Mouse (Mus musculus): Measurements from ENCODE around the gene Stk40. TPM values are rescaled to one million over a fixed set of nuclear protein-coding genes. Genes with fewer than 3 reads are reported as not detected.
A peak's percentile ranks its signal among the peaks of the same experiment; 100 is the strongest.

The Stk40 gene
- polyA plus RNA-seq, 1 experiment from 2014 or later, result 33.5 TPM

DNA sequence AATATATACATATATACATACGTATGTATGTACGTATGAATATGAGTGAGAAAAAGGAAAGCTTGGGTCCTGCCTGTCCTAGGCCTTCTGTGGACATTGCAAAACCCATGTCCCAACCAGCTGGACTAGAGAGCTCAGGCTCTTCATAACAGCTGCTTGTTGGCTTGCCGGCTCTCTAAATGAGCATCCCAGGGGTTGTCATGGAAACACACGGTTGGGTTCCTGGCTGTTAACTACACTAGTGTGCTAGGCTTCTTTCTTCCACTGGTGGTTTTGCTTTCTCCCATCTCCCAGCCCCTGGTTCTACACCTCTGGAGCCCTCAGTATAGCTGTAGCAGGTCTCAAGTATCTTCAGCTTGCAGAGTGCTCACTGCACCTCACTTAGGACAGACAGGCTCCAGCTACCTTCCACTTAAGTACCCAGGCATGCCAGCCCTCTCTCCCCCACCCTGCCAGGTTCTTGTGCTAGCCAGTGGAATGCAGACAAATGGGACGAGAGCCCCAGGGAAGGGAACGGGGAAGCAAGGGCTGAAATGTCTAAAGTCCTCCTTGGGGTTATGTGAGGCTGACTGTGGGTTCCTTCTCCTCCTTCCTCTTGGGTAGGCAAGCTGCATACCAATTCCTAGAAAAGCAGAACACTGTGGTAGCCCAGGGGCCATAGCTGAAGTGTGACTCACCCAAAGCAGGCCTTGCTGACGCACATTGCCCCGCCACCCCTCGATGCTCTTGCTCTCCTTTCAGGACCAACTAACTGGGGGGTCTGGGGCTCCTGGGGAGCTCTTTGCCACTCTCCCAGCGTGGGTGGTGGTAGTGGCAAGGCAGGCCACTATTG is 27.7 kb downstream of the Stk40 start:
- Histone ChIP-seq H3K4me3 (replicated peaks; ENCODE audit: low read length) (no peak overlapping the region), H3K27ac (ENCODE audit: low read length) (peak overlapping the region; percentile 3; the same call in 1 of the 2 replicates), H3K27me3 (replicated peaks; ENCODE audit: control insufficient read depth, insufficient read depth, low read length) (no peaks in the 10 kb centered on the region), H3K36me3 (ENCODE audit: control insufficient read depth, insufficient read depth) (peaks cover 9% of the 10 kb centered on the region), H3K9me3 (ENCODE audit: control insufficient read depth, low read length) (no peaks in the 10 kb centered on the region), H3K4me2 (ENCODE audit: low read length) (no peak overlapping the region), H3K4me1 (replicated peaks; ENCODE audit: control insufficient read depth, insufficient read depth, low read length) (peaks cover 7% of the 10 kb centered on the region; the same call in 1 of the 2 replicates), H3K9ac (replicated peaks; ENCODE audit: low read depth, low read length) (0 out of 2 replicates have a peak overlapping the region, but pooled peaks have one; percentile 5)
- peak; percentile 77 for ATAC-seq
- WGBS, result 52% methylated on average over 10 of the region's 10 CpGs

DNA sequence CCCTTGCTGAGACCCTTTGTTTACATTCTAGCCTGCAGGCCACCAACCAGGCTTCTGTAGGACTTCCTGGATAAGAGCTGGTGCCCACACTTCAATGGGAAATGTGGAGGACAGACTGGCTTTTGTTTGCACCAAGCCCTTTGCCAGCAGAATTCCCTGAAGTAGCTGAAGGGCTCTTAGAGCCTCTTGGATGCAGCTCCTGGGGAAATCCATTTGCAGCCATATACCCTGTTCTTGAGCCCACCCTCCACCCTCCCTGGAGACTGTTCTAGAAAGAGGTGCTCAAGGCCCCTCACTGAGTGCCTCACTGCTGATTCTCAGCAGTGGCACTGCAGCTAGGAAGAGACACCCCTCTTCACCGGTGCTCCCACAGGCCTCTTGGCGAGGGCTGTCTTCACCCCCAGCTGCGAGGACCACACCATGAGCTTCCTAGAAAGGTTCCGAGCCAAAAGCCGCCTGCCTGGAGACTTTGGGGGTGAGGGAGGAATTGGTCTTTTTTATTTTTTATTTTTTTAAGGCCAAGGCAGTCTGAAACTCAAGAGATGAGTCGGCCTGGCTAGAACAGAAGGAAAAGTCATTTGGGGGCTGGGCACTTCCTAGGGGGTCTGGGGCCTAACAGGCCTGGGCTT is 29.0 kb downstream of the Stk40 start:
- no peak for ATAC-seq
- no peak overlapping the region for H3K9ac ChIP-seq (replicated peaks; ENCODE audit: low read depth, low read length)
- H3K36me3 ChIP-seq (ENCODE audit: control insufficient read depth, insufficient read depth), result peaks cover 9% of the 10 kb centered on the region
- no peak overlapping the region for H3K4me2 ChIP-seq (ENCODE audit: low read length)
- no peak overlapping the region for H3K27ac ChIP-seq (ENCODE audit: low read length)
- no peaks in the 10 kb centered on the region for H3K9me3 ChIP-seq (ENCODE audit: control insufficient read depth, low read length)
- H3K4me3 ChIP-seq (replicated peaks; ENCODE audit: low read length), result no peak overlapping the region
- no peaks in the 10 kb centered on the region for H3K27me3 ChIP-seq (replicated peaks; ENCODE audit: control insufficient read depth, insufficient read depth, low read length)
- 79% methylated on average over 6 of the region's 6 CpGs for WGBS
- peaks cover 7% of the 10 kb centered on the region; the same call in 1 of the 2 replicates for H3K4me1 ChIP-seq (replicated peaks; ENCODE audit: control insufficient read depth, insufficient read depth, low read length)

DNA sequence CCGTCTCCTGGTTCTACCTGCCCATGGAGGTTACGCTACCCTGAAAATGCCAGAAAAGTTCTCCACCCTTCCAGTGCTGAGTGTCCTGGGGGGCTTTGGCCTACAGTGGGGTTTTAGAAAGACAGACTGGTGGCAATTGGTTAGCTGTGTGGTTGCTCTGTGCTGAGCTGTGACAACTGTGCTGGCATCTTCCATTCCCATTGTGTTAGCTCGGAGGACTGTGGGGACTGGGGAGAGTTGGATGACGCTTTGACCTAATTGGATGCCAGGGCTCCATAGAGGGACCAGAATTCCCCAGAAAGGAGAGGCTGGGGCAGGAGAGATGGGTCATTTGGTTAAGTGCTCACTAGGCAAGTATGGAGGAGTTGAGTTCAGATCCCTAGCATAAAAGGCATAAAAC is 30.5 kb downstream of the Stk40 start:
- no peaks in the 10 kb centered on the region for H3K9me3 ChIP-seq (ENCODE audit: control insufficient read depth, low read length)
- no peak for ATAC-seq
- H3K27ac ChIP-seq (ENCODE audit: low read length), result no peak overlapping the region
- H3K4me1 ChIP-seq (replicated peaks; ENCODE audit: control insufficient read depth, insufficient read depth, low read length), result peaks cover 7% of the 10 kb centered on the region; the same call in 1 of the 2 replicates
- no peak overlapping the region for H3K4me2 ChIP-seq (ENCODE audit: low read length)
- H3K36me3 ChIP-seq (ENCODE audit: control insufficient read depth, insufficient read depth), result peaks cover 6% of the 10 kb centered on the region; the same call in 1 of the 2 replicates
- no peak overlapping the region for H3K9ac ChIP-seq (replicated peaks; ENCODE audit: low read depth, low read length)
- no peaks in the 10 kb centered on the region for H3K27me3 ChIP-seq (replicated peaks; ENCODE audit: control insufficient read depth, insufficient read depth, low read length)
- H3K4me3 ChIP-seq (replicated peaks; ENCODE audit: low read length), result no peak overlapping the region
- 89% methylated on average over 4 of the region's 4 CpGs for WGBS

DNA sequence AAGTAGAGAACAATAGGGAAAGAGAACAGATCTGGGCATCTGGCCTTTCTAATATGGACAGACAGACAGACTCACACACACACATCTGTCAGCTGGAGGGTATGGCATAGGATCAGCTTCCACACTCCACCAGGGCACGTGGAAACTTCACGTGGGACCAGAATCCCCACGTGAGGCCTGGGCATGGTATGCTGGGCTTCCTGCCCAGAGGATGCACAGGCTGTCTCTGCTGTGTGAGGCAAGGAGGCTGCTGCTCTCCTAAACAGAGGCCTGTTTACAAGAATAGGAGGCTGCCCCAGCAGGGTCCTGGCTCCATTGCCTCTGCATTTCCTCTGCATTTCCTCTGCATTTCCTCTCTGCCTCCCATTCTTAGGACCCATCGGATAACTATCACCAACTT is 30.9 kb downstream of the Stk40 start:
- WGBS, result 91% methylated on average over 4 of the region's 4 CpGs
- peaks cover 6% of the 10 kb centered on the region for H3K36me3 ChIP-seq (ENCODE audit: control insufficient read depth, insufficient read depth)
- H3K4me1 ChIP-seq (replicated peaks; ENCODE audit: control insufficient read depth, insufficient read depth, low read length), result peaks cover 7% of the 10 kb centered on the region; the same call in 1 of the 2 replicates

DNA sequence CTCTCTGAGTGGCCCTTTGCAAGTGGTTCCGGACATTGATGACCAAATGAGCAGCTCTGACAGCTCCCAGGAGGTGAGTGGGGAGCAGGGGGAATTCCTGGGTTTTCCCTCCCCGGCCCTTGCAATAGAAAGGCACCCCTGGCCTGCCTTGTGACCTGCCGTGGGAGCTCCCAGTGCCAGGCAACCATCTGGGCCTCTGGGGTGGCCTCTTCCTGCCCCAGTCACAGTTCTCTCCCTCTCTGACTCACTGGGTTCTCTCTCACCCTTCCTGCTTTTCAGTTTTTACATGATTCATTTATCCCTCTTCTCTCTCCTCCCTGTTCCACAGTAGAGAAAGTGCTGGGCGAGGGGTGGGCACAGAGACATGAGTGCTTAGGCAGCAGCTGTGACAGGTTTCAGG is 34.0 kb downstream of the Stk40 start:
- H3K4me2 ChIP-seq (ENCODE audit: low read length), result no peak overlapping the region
- H3K9me3 ChIP-seq (ENCODE audit: control insufficient read depth, low read length), result no peaks in the 10 kb centered on the region
- peaks cover 8% of the 10 kb centered on the region for H3K36me3 ChIP-seq (ENCODE audit: control insufficient read depth, insufficient read depth)
- no peak for ATAC-seq
- no peak overlapping the region for H3K9ac ChIP-seq (replicated peaks; ENCODE audit: low read depth, low read length)
- no peak overlapping the region for H3K27ac ChIP-seq (ENCODE audit: low read length)
- H3K4me3 ChIP-seq (replicated peaks; ENCODE audit: low read length), result no peak overlapping the region
- no peaks in the 10 kb centered on the region for H3K4me1 ChIP-seq (replicated peaks; ENCODE audit: control insufficient read depth, insufficient read depth, low read length)
- H3K27me3 ChIP-seq (replicated peaks; ENCODE audit: control insufficient read depth, insufficient read depth, low read length), result no peaks in the 10 kb centered on the region
- 87% methylated on average over 4 of the region's 4 CpGs for WGBS

More for the DNA sequence above, 30.9 kb downstream of the Stk40 start:
- no peak overlapping the region for H3K4me2 ChIP-seq (ENCODE audit: low read length)
- H3K9ac ChIP-seq (replicated peaks; ENCODE audit: low read depth, low read length), result no peak overlapping the region
- no peaks in the 10 kb centered on the region for H3K27me3 ChIP-seq (replicated peaks; ENCODE audit: control insufficient read depth, insufficient read depth, low read length)
- no peak overlapping the region for H3K27ac ChIP-seq (ENCODE audit: low read length)
- no peaks in the 10 kb centered on the region for H3K9me3 ChIP-seq (ENCODE audit: control insufficient read depth, low read length)
- H3K4me3 ChIP-seq (replicated peaks; ENCODE audit: low read length), result no peak overlapping the region
- ATAC-seq, result no peak

DNA sequence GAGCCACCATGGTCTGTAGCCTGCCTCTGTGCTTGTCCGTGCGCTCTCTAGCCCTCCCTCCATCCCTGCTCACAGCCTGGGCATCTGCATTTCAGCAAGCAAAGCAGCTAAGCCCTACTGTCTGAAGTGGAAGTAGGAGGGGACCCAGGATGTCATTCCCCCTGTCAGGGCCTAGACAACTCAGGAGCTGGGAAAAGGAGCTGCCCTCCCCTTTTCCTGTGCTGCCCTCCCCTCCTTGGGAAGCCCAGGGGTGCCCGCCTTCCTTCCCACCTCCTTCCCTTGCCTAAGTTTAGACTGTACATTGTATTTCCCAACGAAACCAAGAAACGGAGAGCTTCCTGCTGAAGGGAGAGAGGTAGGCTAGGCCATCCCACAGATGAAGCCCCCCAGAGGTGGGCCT is 37.3 kb downstream of the Stk40 start:
- Histone ChIP-seq H3K36me3 (ENCODE audit: control insufficient read depth, insufficient read depth) (peaks cover 8% of the 10 kb centered on the region), H3K9me3 (ENCODE audit: control insufficient read depth, low read length) (no peaks in the 10 kb centered on the region), H3K4me1 (replicated peaks; ENCODE audit: control insufficient read depth, insufficient read depth, low read length) (no peaks in the 10 kb centered on the region), H3K4me2 (ENCODE audit: low read length) (no peak overlapping the region), H3K4me3 (replicated peaks; ENCODE audit: low read length) (no peak overlapping the region), H3K9ac (replicated peaks; ENCODE audit: low read depth, low read length) (no peak overlapping the region), H3K27ac (ENCODE audit: low read length) (no peak overlapping the region), H3K27me3 (replicated peaks; ENCODE audit: control insufficient read depth, insufficient read depth, low read length) (no peaks in the 10 kb centered on the region)
- ATAC-seq, result no peak
- WGBS, result 87% methylated on average over 5 of the region's 5 CpGs

DNA sequence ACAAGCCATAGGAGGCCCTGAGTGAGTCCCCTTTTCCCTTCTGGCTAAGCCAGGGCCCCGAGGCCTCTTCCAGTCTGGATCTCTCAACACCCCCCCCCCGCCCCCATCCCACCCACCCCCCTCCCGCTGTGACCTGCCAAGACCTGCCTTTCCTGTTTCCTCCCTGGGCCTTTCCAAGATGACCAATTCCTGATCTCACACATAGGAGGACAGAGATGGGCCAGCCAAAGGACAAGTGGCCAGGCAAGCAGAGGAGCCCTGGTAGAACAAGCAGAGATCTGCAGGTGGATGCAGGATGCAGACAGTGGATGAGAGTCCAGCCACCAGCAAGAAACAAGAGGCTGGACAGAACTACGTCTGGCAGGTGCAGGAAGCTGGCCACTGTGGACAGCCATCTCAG is 41.6 kb downstream of the Stk40 start:
- no peaks in the 10 kb centered on the region for H3K36me3 ChIP-seq (ENCODE audit: control insufficient read depth, insufficient read depth)
- ATAC-seq, result no peak
- H3K4me2 ChIP-seq (ENCODE audit: low read length), result no peak overlapping the region
- no peak overlapping the region for H3K4me3 ChIP-seq (replicated peaks; ENCODE audit: low read length)
- peaks cover 34% of the 10 kb centered on the region for H3K27me3 ChIP-seq (replicated peaks; ENCODE audit: control insufficient read depth, insufficient read depth, low read length)
- H3K27ac ChIP-seq (ENCODE audit: low read length), result no peak overlapping the region
- H3K9me3 ChIP-seq (ENCODE audit: control insufficient read depth, low read length), result no peaks in the 10 kb centered on the region
- H3K4me1 ChIP-seq (replicated peaks; ENCODE audit: control insufficient read depth, insufficient read depth, low read length), result peaks cover 17% of the 10 kb centered on the region
- 46% methylated on average over 4 of the region's 4 CpGs for WGBS
- no peak overlapping the region for H3K9ac ChIP-seq (replicated peaks; ENCODE audit: low read depth, low read length)

DNA sequence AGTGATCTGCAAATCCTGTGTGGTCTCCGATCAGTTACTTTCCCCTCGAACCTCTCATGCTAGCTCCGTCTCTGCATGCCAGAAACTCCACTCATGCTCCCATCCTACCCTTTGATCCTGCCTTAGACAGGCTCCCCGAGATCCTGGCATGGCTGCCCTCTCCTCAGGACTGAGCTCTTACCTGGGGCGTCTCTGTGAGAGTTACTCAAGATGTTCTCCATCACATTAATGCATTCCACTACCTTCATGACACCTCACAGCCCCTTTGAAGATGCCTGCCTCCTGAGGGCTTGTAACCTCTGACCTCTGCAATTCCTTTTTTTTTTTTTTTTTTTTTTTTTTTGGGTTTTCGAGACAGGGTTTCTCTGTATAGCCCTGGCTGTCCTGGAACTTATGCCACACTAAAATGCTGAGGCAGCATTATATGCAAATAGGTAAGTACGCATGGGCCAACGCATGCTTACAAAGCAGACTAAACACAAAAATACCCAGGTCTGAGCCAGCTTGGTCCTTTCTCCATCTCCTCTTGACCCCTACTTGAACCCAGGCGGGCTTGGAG is 43.3 kb downstream of the Stk40 start:
- H3K4me1 ChIP-seq (replicated peaks; ENCODE audit: control insufficient read depth, insufficient read depth, low read length), result peaks cover 17% of the 10 kb centered on the region
- no peak for ATAC-seq
- no peaks in the 10 kb centered on the region for H3K9me3 ChIP-seq (ENCODE audit: control insufficient read depth, low read length)
- WGBS, result 63% methylated on average over 9 of the region's 9 CpGs
- H3K4me3 ChIP-seq (replicated peaks; ENCODE audit: low read length), result no peak overlapping the region
- no peak overlapping the region for H3K9ac ChIP-seq (replicated peaks; ENCODE audit: low read depth, low read length)
- H3K27me3 ChIP-seq (replicated peaks; ENCODE audit: control insufficient read depth, insufficient read depth, low read length), result peaks cover 34% of the 10 kb centered on the region
- H3K4me2 ChIP-seq (ENCODE audit: low read length), result no peak overlapping the region
- H3K27ac ChIP-seq (ENCODE audit: low read length), result no peak overlapping the region
- no peaks in the 10 kb centered on the region for H3K36me3 ChIP-seq (ENCODE audit: control insufficient read depth, insufficient read depth)

DNA sequence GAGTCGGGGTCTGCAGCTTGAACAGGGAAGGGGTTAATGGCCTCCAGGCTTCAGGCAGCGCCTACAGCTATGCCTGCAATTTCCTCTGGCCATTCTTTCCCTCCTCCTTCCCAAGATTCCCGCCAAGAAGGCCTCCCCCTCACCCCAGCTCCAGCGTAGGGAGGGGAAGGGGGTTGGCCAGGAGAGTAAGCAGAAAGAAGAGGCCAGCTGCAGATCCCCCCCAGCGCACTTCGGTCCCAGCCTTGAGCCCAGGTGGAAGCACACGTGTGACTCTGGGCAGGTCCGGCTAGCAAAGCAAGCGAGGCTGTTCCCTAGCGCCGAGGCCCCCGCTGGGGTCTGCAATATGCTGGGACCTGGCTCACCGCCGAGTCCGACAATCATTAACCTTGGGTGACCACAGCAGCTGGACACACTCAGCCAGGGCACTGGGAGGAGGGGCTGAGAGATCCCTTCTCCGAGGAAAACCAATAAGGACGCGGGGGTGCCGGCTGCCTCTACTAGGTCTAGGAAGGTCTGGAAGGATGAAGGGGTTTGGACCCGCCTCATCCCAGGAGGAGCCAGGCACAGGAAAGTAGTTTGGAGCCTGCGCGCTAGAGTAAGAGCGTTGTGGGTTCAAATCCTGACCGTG is 43.9 kb downstream of the Stk40 start, which contains the start of gene Eva1b:
Gene Eva1b, plus strand, starts transcription at position 212 of the 628 bp plus-strand sequence.
- Histone ChIP-seq H3K9me3 (ENCODE audit: control insufficient read depth, low read length) (no peaks in the 10 kb centered on the region), H3K4me2 (ENCODE audit: low read length) (peak within 1 kb of the TSS; percentile 73), H3K27ac (ENCODE audit: low read length) (no peak within 1 kb of the TSS), H3K4me3 (replicated peaks; ENCODE audit: low read length) (peak within 1 kb of the TSS; percentile 47), H3K4me1 (replicated peaks; ENCODE audit: control insufficient read depth, insufficient read depth, low read length) (peaks cover 17% of the 10 kb centered on the region), H3K9ac (replicated peaks; ENCODE audit: low read depth, low read length) (peak within 1 kb of the TSS; percentile 52), H3K27me3 (replicated peaks; ENCODE audit: control insufficient read depth, insufficient read depth, low read length) (peaks cover 34% of the 10 kb centered on the region), H3K36me3 (ENCODE audit: control insufficient read depth, insufficient read depth) (no peaks in the 10 kb centered on the region)
- WGBS, result 3% methylated on average over 24 of the region's 24 CpGs
- ATAC-seq, result no peak
